Mouse (Mus musculus): ENCODE measurements around the gene Gxylt2.

The Gxylt2 gene

GRCm38 (mm10) chr6:100850671-100851081 is 146.1 kb downstream of the Gxylt2 start:
- DNase-seq: peak; percentile 47 to 67

- no peak for DNase-seq
These were observed 146.5 kb downstream of the Gxylt2 start for GRCm38 (mm10) chr6:100851083-100851482.
